Mouse (Mus musculus) ES-E14 (cell line): ENCODE data around the gene Vcan. TPM values are rescaled to one million over a fixed set of nuclear protein-coding genes. Genes with fewer than 3 reads are reported as not detected.

Experiments
- DNase-seq: peaks from one replicate; pipeline ENCODE4 v3.0.0-alpha.2; 2013; ENCODE audit warnings: low read depth, low spot score
- H3K27ac ChIP-seq: 2 replicates; pipeline ENCODE4 v1.5.1; 2012; ENCODE audit warnings: low read depth, mild to moderate bottlenecking, low read length, moderate library complexity, mixed read lengths; ENCODE audit not compliant: poor library complexity, insufficient read depth, severe bottlenecking
- H3K36me3 ChIP-seq: 2 replicates; pipeline ENCODE4 v1.6.1; 2012; ENCODE audit warnings: mild to moderate bottlenecking, low read length, moderate library complexity, mixed read lengths; ENCODE audit not compliant: control insufficient read depth, poor library complexity, insufficient read depth, severe bottlenecking
- H3K4me1 ChIP-seq, 2 experiments: fragments of 150-350 bp in 1 of 2; sonication (generic) in 1 of 2; 2 replicates each; pipeline ENCODE4 v1.6.1; 2012; ENCODE audit warnings: low read length in 2 of 2, mild to moderate bottlenecking in 1 of 2, mixed read lengths in 1 of 2; ENCODE audit not compliant: control insufficient read depth in 2 of 2, insufficient read depth in 2 of 2, poor library complexity in 1 of 2
- H3K4me3 ChIP-seq, 2 experiments: fragments of 150-350 bp in 1 of 2; sonication (generic) in 1 of 2; 2 replicates each; pipeline ENCODE4 v1.5.1; 2012; ENCODE audit warnings: low read length in 2 of 2, low read depth in 1 of 2, mild to moderate bottlenecking in 1 of 2, mixed read lengths in 1 of 2; ENCODE audit not compliant: insufficient read depth in 1 of 2, poor library complexity in 1 of 2, severe bottlenecking in 1 of 2
- H3K9ac ChIP-seq: 2 replicates; pipeline ENCODE4 v1.6.1; 2012; ENCODE audit warnings: low read depth, mild to moderate bottlenecking, low read length, mixed read lengths; ENCODE audit not compliant: poor library complexity, insufficient read depth, severe bottlenecking
- H3K9me3 ChIP-seq: fragments of 150-350 bp; sonication (generic); 2 replicates; pipeline ENCODE4 v1.6.1; 2012; ENCODE audit warnings: low read depth, mild to moderate bottlenecking, low read length; ENCODE audit not compliant: control insufficient read depth, insufficient read depth
- CHD2 ChIP-seq: IDR thresholded peaks from 2 replicates; pipeline ENCODE4 v1.6.1; 2014; ENCODE audit warnings: mild to moderate bottlenecking, low read depth, low read length, inconsistent platforms
- HCFC1 ChIP-seq: IDR thresholded peaks from 2 replicates; pipeline ENCODE4 v1.6.1; 2012; ENCODE audit warnings: low read length, inconsistent platforms, borderline replicate concordance; ENCODE audit not compliant: insufficient read depth
- MAFK ChIP-seq: IDR thresholded peaks from 2 replicates; pipeline ENCODE4 v1.6.1; 2014; ENCODE audit warnings: mild to moderate bottlenecking, low read depth, low read length, inconsistent platforms; ENCODE audit not compliant: insufficient read depth
- ZC3H11A ChIP-seq: IDR thresholded peaks from 2 replicates; pipeline ENCODE4 v1.6.1; 2012; ENCODE audit warnings: low read depth, mild to moderate bottlenecking, inconsistent platforms, low read length, borderline replicate concordance
- ZNF384 ChIP-seq: IDR thresholded peaks from 2 replicates; pipeline ENCODE4 v1.6.1; 2012; ENCODE audit warnings: low read depth, low read length, inconsistent platforms
- in situ Hi-C, 2 experiments: fragments of 600-800 bp; cut with MboI; formaldehyde crosslinking; loops; one replicate each; pipeline ENCODE4 v1.15.1; 2025; ENCODE audit warnings: low sequenced_read_pairs in 2 of 2, inconsistent platforms in 1 of 2; ENCODE audit not compliant: unreplicated experiment in 2 of 2
- total RNA-seq: library from RNA; depleted of rRNA; stranded (reverse); fragments of 300-350 nt; gene quantifications from 2 replicates; pipeline ENCODE4 v1.2.3, GENCODE M21; 2012

Vcan gene
- total RNA-seq, 1 experiment = 27.3 TPM

- in situ Hi-C loops = no loop called here
- Histone ChIP-seq H3K36me3 (no peaks in the 10 kb centered on the region), H3K4me1 (peaks cover 0 to 4% of the 10 kb centered on the region in 2 experiments; a peak in 2 of 4 replicates), H3K27ac (no peak overlapping the region), H3K4me3 (peak overlapping the region; percentile 81 to 82), H3K9me3 (no peaks in the 10 kb centered on the region), H3K9ac (peak overlapping the region; percentile 38; the same call in 1 of the 2 replicates)
- DNase-seq = peak; percentile 39
- no peak for TF ChIP-seq CHD2
Observed at GRCm38 (mm10) chr13:89741116-89741551, 1.2 kb downstream of the Vcan start.

DNA sequence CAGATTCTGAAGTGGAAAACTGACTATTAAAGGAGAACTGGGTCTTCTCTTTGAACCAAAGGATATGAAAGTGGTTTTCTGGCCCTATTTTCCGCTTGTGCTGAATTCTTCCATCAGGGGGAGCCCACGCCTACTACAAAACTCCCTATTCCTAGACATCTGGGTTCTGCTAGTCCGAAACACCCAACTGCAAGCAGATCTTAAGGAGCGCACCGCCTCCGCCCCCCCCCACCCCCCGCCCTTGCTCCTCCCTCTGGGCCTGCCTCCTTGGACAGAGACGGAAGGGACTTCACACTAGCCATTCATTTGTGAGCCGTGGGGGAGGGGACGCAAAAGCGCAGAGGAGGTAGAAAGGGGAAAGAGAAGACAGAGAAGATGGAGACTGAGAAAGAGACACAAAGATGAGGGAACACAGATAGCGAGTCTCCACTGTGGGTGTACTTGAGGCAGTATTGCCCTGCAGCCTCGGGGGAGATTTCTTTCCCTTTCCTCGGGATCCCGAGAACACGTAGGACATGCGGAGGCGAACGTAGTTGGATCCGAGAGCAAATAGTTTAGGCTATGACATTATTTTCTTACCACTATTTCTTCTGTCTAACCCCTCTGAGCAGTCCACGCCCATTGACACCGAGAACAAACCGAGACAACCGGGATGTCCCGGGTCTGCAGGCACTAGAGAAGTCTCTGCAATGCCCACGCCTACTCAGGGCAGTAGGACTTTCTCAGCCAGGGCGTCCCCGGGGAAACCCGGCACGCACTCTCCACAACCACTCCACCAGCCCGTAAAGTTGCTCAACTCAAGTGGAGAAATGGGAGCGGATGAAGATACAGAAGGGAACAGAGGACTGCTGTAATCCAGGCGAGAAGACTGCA is 1.8 kb downstream of the Vcan start:
- H3K4me1 ChIP-seq = peaks cover 0 to 4% of the 10 kb centered on the region in 2 experiments; a peak in 2 of 4 replicates
- no peaks in the 10 kb centered on the region for H3K36me3 ChIP-seq
- H3K4me3 ChIP-seq = peak overlapping the region; percentile 81 to 82
- no peak for TF ChIP-seq ZNF384
- no peak; the same call in 1 of the 2 replicates for TF ChIP-seq ZC3H11A
- TF ChIP-seq HCFC1 = no peak
- no peak for TF ChIP-seq CHD2
- peak overlapping the region; percentile 38; the same call in 1 of the 2 replicates for H3K9ac ChIP-seq
- in situ Hi-C loops = no loop called here
- peak; percentile 68 for DNase-seq
- no peaks in the 10 kb centered on the region for H3K9me3 ChIP-seq
- H3K27ac ChIP-seq = no peak overlapping the region

- no peaks in the 10 kb centered on the region for H3K9me3 ChIP-seq
- in situ Hi-C loops = no loop called here
- H3K36me3 ChIP-seq = no peaks in the 10 kb centered on the region
- H3K4me3 ChIP-seq = peak overlapping the region; percentile 60 to 82
- DNase-seq = no peak
- peaks cover 0 to 4% of the 10 kb centered on the region in 2 experiments; a peak in 2 of 4 replicates for H3K4me1 ChIP-seq
- no peak overlapping the region for H3K27ac ChIP-seq
- H3K9ac ChIP-seq = peak overlapping the region; percentile 13; the same call in 1 of the 2 replicates
- TF ChIP-seq HCFC1 (no peak), CHD2 (no peak), MAFK (no peak), ZC3H11A (no peak), ZNF384 (no peak)
Observed at GRCm38 (mm10) chr13:89739696-89740242, 2.5 kb downstream of the Vcan start.

- Histone ChIP-seq H3K9ac (peak overlapping the region; percentile 13; the same call in 1 of the 2 replicates), H3K4me1 (peaks cover 0 to 4% of the 10 kb centered on the region in 2 experiments; a peak in 2 of 4 replicates), H3K27ac (no peak overlapping the region), H3K4me3 (peak overlapping the region; percentile 60 to 82), H3K36me3 (no peaks in the 10 kb centered on the region), H3K9me3 (no peaks in the 10 kb centered on the region)
- DNase-seq = peak; percentile 68
- no peak for TF ChIP-seq CHD2
- TF ChIP-seq ZNF384 = no peak
- TF ChIP-seq ZC3H11A = no peak
- no peak for TF ChIP-seq HCFC1
- TF ChIP-seq MAFK = no peak
- in situ Hi-C loops = no loop called here
Observed at GRCm38 (mm10) chr13:89738776-89739695, 3.3 kb downstream of the Vcan start.
